Mouse (Mus musculus): Measurements from ENCODE around the gene Ttc37. TPM values are rescaled to one million over a fixed set of nuclear protein-coding genes. Genes with fewer than 3 reads are reported as not detected.

Ttc37 gene
- polyA plus RNA-seq, 1 experiment: 9.3 TPM

GRCm38 (mm10) chr13:76157508-76157907 is 59.0 kb downstream of the Ttc37 start:
- no peak for DNase-seq (ENCODE audit: low read depth)

- no peak for DNase-seq (ENCODE audit: low read depth)
Measured at GRCm38 (mm10) chr13:76160587-76160986, 62.1 kb downstream of the Ttc37 start.

- DNase-seq (ENCODE audit: low read depth): no peak
Measured at GRCm38 (mm10) chr13:76174297-76174696, 75.8 kb downstream of the Ttc37 start.

- no peak for DNase-seq (ENCODE audit: low read depth)
Measured at GRCm38 (mm10) chr13:76178700-76179099, 80.2 kb downstream of the Ttc37 start.

- DNase-seq (ENCODE audit: low read depth): no peak
Measured at GRCm38 (mm10) chr13:76187651-76188050, 89.1 kb downstream of the Ttc37 start.

GRCm38 (mm10) chr13:76189190-76189589 is 90.7 kb downstream of the Ttc37 start:
- no peak for DNase-seq (ENCODE audit: low read depth)

- DNase-seq (ENCODE audit: low read depth): no peak
Measured at GRCm38 (mm10) chr13:76190273-76190672, 91.7 kb downstream of the Ttc37 start.

GRCm38 (mm10) chr13:76194937-76195336 is 96.4 kb downstream of the Ttc37 start:
- DNase-seq (ENCODE audit: low read depth): no peak

GRCm38 (mm10) chr13:76195431-76196138 is 97.1 kb downstream of the Ttc37 start:
- no peak for DNase-seq (ENCODE audit: low read depth)

GRCm38 (mm10) chr13:76197297-76197848 is 98.8 kb downstream of the Ttc37 start:
- DNase-seq (ENCODE audit: low read depth): no peak

GRCm38 (mm10) chr13:76199943-76200342 is 101.4 kb downstream of the Ttc37 start:
- no peak for DNase-seq (ENCODE audit: low read depth)

GRCm38 (mm10) chr13:76214928-76215327 is 116.4 kb downstream of the Ttc37 start:
- DNase-seq (ENCODE audit: low read depth): no peak

- no peak for DNase-seq (ENCODE audit: low read depth)
Measured at GRCm38 (mm10) chr13:76215397-76215796, 116.9 kb downstream of the Ttc37 start.

Other genes with a start within 250 kb of the Ttc37 start
- gene Rhobtb3, start 154.8 kb upstream of the Ttc37 start, polyA plus RNA-seq (2012; rRNA removed): 10.8 and 12.5 TPM in 2 replicates
- gene Spata9, start 131.6 kb upstream of the Ttc37 start, polyA plus RNA-seq (2012; rRNA removed): 0.45 and 0.60 TPM in 2 replicates
- 9.7 and 11.3 TPM in 2 replicates for gene Rfesd, start 80.0 kb upstream of the Ttc37 start, polyA plus RNA-seq (2012; rRNA removed)
- gene Gpr150, start 41.7 kb upstream of the Ttc37 start, polyA plus RNA-seq (2012; rRNA removed): 0.15 TPM in 1 of 2 replicates, not detected in the other
- 7.2 and 7.8 TPM in 2 replicates for gene Arsk, start 74 bp upstream of the Ttc37 start, polyA plus RNA-seq (2012; rRNA removed)
- gene Fam81b, start 206.3 kb downstream of the Ttc37 start, polyA plus RNA-seq (2012; rRNA removed): 0.05 and 0.13 TPM in 2 replicates

Data from gonadal fat pad, adult 2 months (tissue).